Mouse (Mus musculus) erythroblast, embryonic 14.5 days (primary cell): ENCODE data around the gene Ciita.

ENCODE experiments used
- GATA1 ChIP-seq: IDR thresholded peaks from 2 replicates; pipeline ENCODE4 v1.6.1; 2012; ENCODE audit warnings: low read length, inconsistent platforms, mixed read lengths
- TAL1 ChIP-seq: IDR thresholded peaks from 3 replicates; pipeline ENCODE4 v1.6.1; 2012; ENCODE audit warnings: low read length, inconsistent platforms, mixed read lengths

DNA sequence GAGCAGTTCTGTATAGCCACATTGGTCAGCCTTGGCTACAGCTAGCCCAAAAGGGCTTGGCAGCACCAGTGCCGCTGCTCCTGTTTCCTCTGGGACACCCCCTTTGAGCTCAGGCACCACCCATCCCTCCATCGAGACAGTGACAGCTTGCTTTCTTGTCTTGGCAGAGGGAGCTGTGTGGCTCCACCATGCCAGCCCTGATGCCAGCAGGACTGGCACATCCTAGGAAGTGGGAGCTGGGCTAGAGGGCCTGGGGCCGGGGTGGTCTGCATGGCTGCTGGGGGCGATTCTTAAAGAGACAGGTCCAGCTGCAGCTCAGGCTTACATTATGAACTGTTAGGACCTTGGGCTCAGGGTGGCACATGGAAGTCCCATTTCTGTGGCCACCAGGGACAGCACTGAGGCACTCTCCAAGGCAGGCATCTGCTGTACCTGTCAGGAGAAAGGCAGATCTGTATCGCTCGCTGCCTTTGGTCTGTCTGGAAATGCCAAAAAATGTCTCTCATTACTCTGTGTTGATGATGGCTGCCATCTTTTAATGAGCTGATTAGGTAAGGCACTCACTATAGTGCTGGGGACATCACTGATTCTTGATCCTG, 47.3 kb downstream of the Ciita start:
- TF ChIP-seq TAL1 (no peak), GATA1 (no peak)
